Mouse (Mus musculus): ENCODE results near the gene Ttc22.

Ttc22 gene

GRCm38 (mm10) chr4:106653051-106653450, 30.8 kb downstream of the Ttc22 start:
- DNase-seq (ENCODE audit: extremely low read depth, low read depth) = no peak

- no peak for DNase-seq (ENCODE audit: extremely low read depth, low read depth)
These were observed 33.4 kb downstream of the Ttc22 start for GRCm38 (mm10) chr4:106655681-106656080.

GRCm38 (mm10) chr4:106663956-106664470, 41.8 kb downstream of the Ttc22 start:
- DNase-seq (ENCODE audit: extremely low read depth, low read depth) = no peak

GRCm38 (mm10) chr4:106664697-106665096, 42.5 kb downstream of the Ttc22 start:
- DNase-seq (ENCODE audit: extremely low read depth, low read depth) = no peak

DNA sequence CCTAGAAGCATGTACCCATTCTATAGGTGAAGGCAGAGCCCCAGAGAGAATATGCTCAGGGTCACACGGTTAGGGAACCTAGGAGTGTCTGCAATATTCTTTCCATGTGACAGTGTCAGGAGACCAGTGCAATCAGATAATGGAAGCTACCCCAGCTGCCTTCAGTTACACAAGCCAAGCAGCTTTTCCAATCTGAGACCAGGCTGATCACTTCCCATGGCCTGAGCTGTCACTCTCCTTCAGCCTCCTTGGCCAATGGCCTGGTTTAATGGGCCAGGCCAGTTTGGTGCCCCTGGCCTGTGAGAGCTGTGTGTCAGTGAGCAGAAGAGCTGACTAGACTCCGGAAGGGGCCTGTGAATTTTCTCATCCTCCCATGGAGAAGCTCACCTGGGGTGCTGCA, 43.0 kb downstream of the Ttc22 start:
- DNase-seq (ENCODE audit: extremely low read depth, low read depth) = no peak

GRCm38 (mm10) chr4:106665673-106666072, 43.4 kb downstream of the Ttc22 start:
- no peak for DNase-seq (ENCODE audit: extremely low read depth, low read depth)

DNA sequence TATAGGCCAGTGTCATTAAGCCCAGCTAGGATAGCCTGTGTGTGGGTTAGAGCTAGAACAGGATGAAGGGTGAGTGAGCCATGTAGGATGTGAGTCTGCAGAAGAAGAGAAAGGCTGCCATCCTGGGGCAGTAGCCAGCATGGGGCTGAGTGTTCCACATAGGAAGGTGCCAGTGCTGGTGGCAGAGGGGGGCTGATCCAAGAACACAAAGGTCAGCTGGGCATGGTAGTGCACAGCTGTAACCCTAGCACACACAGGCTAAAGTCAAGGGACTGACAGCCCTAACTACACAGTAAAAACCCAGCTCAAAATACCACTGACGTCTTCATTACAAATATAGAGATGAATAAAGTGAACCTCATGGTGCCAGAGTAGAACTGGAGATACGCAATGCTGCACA, 44.3 kb downstream of the Ttc22 start:
- DNase-seq (ENCODE audit: extremely low read depth, low read depth) = no peak

- no peak for DNase-seq (ENCODE audit: extremely low read depth, low read depth)
These were observed 54.5 kb downstream of the Ttc22 start for GRCm38 (mm10) chr4:106676749-106677148.

DNA sequence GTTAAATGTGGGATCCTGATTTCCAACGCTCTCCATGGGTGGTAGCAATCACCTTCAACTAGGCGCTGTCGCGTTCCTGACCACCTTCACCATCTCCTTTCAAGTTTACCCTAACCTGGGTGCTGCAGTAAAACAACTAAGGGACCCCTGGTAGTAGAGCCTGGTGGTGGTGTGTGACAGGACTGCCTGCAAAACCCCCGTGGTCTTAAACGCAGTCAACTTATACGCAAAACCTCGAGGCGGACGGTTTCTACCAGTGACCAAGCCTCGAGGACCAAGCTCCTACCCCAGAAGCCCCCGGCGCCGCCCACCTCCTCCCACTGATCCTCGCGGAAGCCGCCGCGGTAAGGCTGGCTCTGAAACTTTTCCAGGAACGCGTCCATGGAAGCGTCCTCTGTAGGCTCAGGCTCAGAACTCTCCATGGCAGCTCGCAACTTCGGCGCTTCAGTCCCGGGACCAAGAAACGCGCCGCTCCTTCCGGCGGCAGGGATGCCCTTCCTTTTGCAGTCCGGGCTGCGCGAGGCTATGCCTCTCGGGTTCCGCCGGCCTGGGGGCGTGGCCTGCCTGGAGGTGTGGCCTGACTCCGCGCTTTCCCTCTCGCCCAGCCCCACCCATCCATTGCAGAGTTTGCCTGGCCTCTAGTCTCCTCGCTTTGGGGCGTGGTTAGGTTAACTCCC, 56.3 kb downstream of the Ttc22 start, which contains the start of gene Ttc4:
Ttc4 (minus strand) TSS at position 503 of the 677 bp plus-strand sequence.
- DNase-seq (ENCODE audit: extremely low read depth, low read depth) = peak; percentile 81

GRCm38 (mm10) chr4:106679152-106679551, 56.9 kb downstream of the Ttc22 start:
- no peak for DNase-seq (ENCODE audit: extremely low read depth, low read depth)

- no peak for DNase-seq (ENCODE audit: extremely low read depth, low read depth)
These were observed 58.7 kb downstream of the Ttc22 start for GRCm38 (mm10) chr4:106680955-106681354.

GRCm38 (mm10) chr4:106688636-106689296, 66.5 kb downstream of the Ttc22 start:
- DNase-seq (ENCODE audit: extremely low read depth, low read depth) = no peak

Measured in MEL-GATA-1-ER (cell line).